Comparison of ENCODE assay signal across 18 mouse cellular contexts in the genomic region with DNA sequence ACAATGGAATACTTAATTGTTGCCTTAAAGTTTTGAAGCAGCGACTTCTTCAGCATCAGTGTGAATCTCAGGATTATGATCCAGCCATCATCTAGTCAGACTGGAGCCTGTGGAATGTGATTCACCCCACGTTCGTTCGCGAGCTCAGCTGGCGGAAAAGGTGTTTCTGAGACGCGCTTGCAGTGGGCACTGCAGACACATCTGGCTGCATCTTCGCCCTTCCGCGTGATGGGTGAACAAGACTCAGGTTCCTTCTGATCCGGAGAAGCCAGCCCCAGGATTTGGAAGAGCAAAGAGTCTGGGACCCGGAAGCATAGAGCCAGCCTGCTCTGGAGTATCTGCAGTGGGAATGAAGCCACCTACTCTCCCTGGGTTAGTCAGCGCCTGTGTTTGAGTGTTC.
A peak's percentile ranks its signal among the peaks of the same experiment; 100 is the strongest.
DNase-seq lines count a peak whose midpoint lies in the region; ATAC-seq and TF ChIP-seq lines count a peak whose summit lies in the region.
"Had no signal": no experiment of that assay in that cellular context is flagged by ENCODE, and none has a peak within 500 bp of the region (broad histone marks: within the 10 kb centered on the region; RNA-seq: fewer than 3 reads in every experiment).

No protein-coding gene starts in this region.

- no peak for TF ChIP-seq POLR2A in ES-Bruce4 (IDR thresholded peaks at IDR 0.05; ENCODE audit: insufficient read depth, low read length)

- no peak overlapping the region for H3K27ac ChIP-seq in heart, embryonic 12.5 days (ENCODE audit: poor library complexity, severe bottlenecking)
- H3K27ac ChIP-seq in ES-Bruce4 (ENCODE audit: insufficient read depth, low read length): no peak overlapping the region
- no peak overlapping the region for H3K27ac ChIP-seq in forebrain, embryonic 12.5 days
- H3K27ac ChIP-seq in midbrain, embryonic 14.5 days (replicated peaks; ENCODE audit: low read depth, low read length): peak overlapping the region; percentile 14; the same call in 1 of the 2 replicates
- no peak overlapping the region for H3K27ac ChIP-seq in kidney, embryonic 16.5 days (ENCODE audit: low read length)
- H3K27ac ChIP-seq: neural tube, embryonic 12.5 days had no signal

- no peaks in the 10 kb centered on the region for H3K36me3 ChIP-seq in heart, embryonic 12.5 days
- H3K36me3 ChIP-seq in ES-Bruce4 (ENCODE audit: control insufficient read depth, insufficient read depth, low read length, poor library complexity, severe bottlenecking): no peaks in the 10 kb centered on the region
- no peaks in the 10 kb centered on the region for H3K36me3 ChIP-seq in forebrain, embryonic 12.5 days (replicated peaks)
- no peaks in the 10 kb centered on the region for H3K36me3 ChIP-seq in midbrain, embryonic 14.5 days (ENCODE audit: control insufficient read depth, insufficient read depth, low read length)
- H3K36me3 ChIP-seq in kidney, embryonic 16.5 days (ENCODE audit: insufficient read depth, low read length): no peaks in the 10 kb centered on the region
- H3K36me3 ChIP-seq: neural tube, embryonic 12.5 days had no signal

- TF ChIP-seq EP300 in ES-Bruce4 (IDR thresholded peaks at IDR 0.05; ENCODE audit: insufficient read depth, low read depth, low read length): no peak

- H3K4me2 ChIP-seq in heart, embryonic 12.5 days: peak overlapping the region; percentile 38
- peak overlapping the region; percentile 30 for H3K4me2 ChIP-seq in forebrain, embryonic 12.5 days
- peak overlapping the region; percentile 45 for H3K4me2 ChIP-seq in midbrain, embryonic 14.5 days (ENCODE audit: low read length)
- no peak overlapping the region for H3K4me2 ChIP-seq in kidney, embryonic 16.5 days (replicated peaks; ENCODE audit: low read depth, low read length)
- H3K4me2 ChIP-seq: liver, embryonic 11.5 days; neural tube, embryonic 12.5 days had no signal

- H3K4me3 ChIP-seq in heart, embryonic 12.5 days: no peak overlapping the region
- H3K4me3 ChIP-seq in ES-Bruce4 (ENCODE audit: low read depth, low read length): 0 out of 2 replicates have a peak overlapping the region, but pooled peaks have one; percentile 16
- H3K4me3 ChIP-seq in forebrain, embryonic 12.5 days (replicated peaks): no peak overlapping the region
- H3K4me3 ChIP-seq in midbrain, embryonic 14.5 days (replicated peaks; ENCODE audit: low read depth, low read length): peak overlapping the region; percentile 17; the same call in 1 of the 2 replicates
- no peak overlapping the region for H3K4me3 ChIP-seq in kidney, embryonic 16.5 days (ENCODE audit: low read length)
- H3K4me3 ChIP-seq: megakaryocyte, embryonic 14.5 days; neural tube, embryonic 12.5 days had no signal

- H3K27me3 ChIP-seq in heart, embryonic 12.5 days (replicated peaks): no peaks in the 10 kb centered on the region
- no peaks in the 10 kb centered on the region for H3K27me3 ChIP-seq in ES-Bruce4 (ENCODE audit: control insufficient read depth, insufficient read depth, low read length, poor library complexity, severe bottlenecking)
- peaks cover 66% of the 10 kb centered on the region for H3K27me3 ChIP-seq in forebrain, embryonic 12.5 days
- no peaks in the 10 kb centered on the region for H3K27me3 ChIP-seq in midbrain, embryonic 14.5 days (ENCODE audit: control insufficient read depth, insufficient read depth, low read length)
- no peaks in the 10 kb centered on the region for H3K27me3 ChIP-seq in kidney, embryonic 16.5 days (ENCODE audit: insufficient read depth, low read length)
- H3K27me3 ChIP-seq: megakaryocyte, embryonic 14.5 days; neural tube, embryonic 12.5 days had no signal

- H3K9ac ChIP-seq in heart, embryonic 12.5 days: no peak overlapping the region
- H3K9ac ChIP-seq in ES-Bruce4 (ENCODE audit: low read depth, poor library complexity, severe bottlenecking): no peak overlapping the region
- H3K9ac ChIP-seq in forebrain, embryonic 12.5 days: peak overlapping the region; percentile 29; the same call in 1 of the 2 replicates
- H3K9ac ChIP-seq in midbrain, embryonic 14.5 days (replicated peaks; ENCODE audit: low read length): peak overlapping the region; percentile 20; the same call in 1 of the 2 replicates
- no peak overlapping the region for H3K9ac ChIP-seq in kidney, embryonic 16.5 days (replicated peaks; ENCODE audit: low read length)
- H3K9ac ChIP-seq: neural tube, embryonic 12.5 days had no signal

- no peak for ATAC-seq in heart, embryonic 12.5 days (ENCODE audit: insufficient number of reproducible peaks, low FRiP score)
- no peak for ATAC-seq in forebrain, embryonic 12.5 days (ENCODE audit: low FRiP score)
- 0 out of 2 replicates have a peak, but pooled peaks have one; percentile 46 for ATAC-seq in midbrain, embryonic 14.5 days (ENCODE audit: low FRiP score, low TSS enrichment)
- ATAC-seq in kidney, embryonic 16.5 days (ENCODE audit: low FRiP score, low TSS enrichment): no peak

- no peaks in the 10 kb centered on the region for H3K4me1 ChIP-seq in heart, embryonic 12.5 days (replicated peaks)
- H3K4me1 ChIP-seq in ES-Bruce4 (ENCODE audit: control insufficient read depth, insufficient read depth, low read length): no peaks in the 10 kb centered on the region
- H3K4me1 ChIP-seq in forebrain, embryonic 12.5 days: peaks cover 27% of the 10 kb centered on the region
- peaks cover 20% of the 10 kb centered on the region for H3K4me1 ChIP-seq in midbrain, embryonic 14.5 days (ENCODE audit: control insufficient read depth, insufficient read depth, low read length)
- H3K4me1 ChIP-seq in kidney, embryonic 16.5 days (ENCODE audit: insufficient read depth, low read length): no peaks in the 10 kb centered on the region
- H3K4me1 ChIP-seq: megakaryocyte, embryonic 14.5 days; neural tube, embryonic 12.5 days had no signal

- no peak for DNase-seq in heart, adult 11 months
- DNase-seq in midbrain, embryonic 14.5 days: peak; percentile 66
- DNase-seq in cerebellum, postnatal 4 days (ENCODE audit: low spot score in 2 of 2): no peak
- DNase-seq in spleen, postnatal 10 days (ENCODE audit: low spot score in 2 of 2): no peak
- DNase-seq: adrenal gland, postnatal 10 days; B cell, adult 2 months; cerebellum, postnatal 10 days; gastrocnemius, postnatal 36 days; kidney, adult 9 months; layer of hippocampus, adult 9-11 months; right cerebral cortex, adult 18-20 months had no signal

- no peaks in the 10 kb centered on the region for H3K9me3 ChIP-seq in heart, embryonic 12.5 days (replicated peaks)
- H3K9me3 ChIP-seq in ES-Bruce4 (replicated peaks; ENCODE audit: control insufficient read depth, insufficient read depth, low read length, poor library complexity, severe bottlenecking): no peaks in the 10 kb centered on the region
- 0 out of 2 replicates have a peak, but pooled peaks cover 4% of the 10 kb centered on the region for H3K9me3 ChIP-seq in forebrain, embryonic 12.5 days
- no peaks in the 10 kb centered on the region for H3K9me3 ChIP-seq in midbrain, embryonic 14.5 days (ENCODE audit: control insufficient read depth, low read length)
- H3K9me3 ChIP-seq in kidney, embryonic 16.5 days (ENCODE audit: low read length): no peaks in the 10 kb centered on the region
- H3K9me3 ChIP-seq: neural tube, embryonic 12.5 days had no signal

- 54% methylated on average over 14 of the region's 14 CpGs for WGBS in heart, embryonic 12.5 days
- WGBS in forebrain, embryonic 12.5 days: 28% methylated on average over 14 of the region's 14 CpGs
- 15% methylated on average over 14 of the region's 14 CpGs for WGBS in midbrain, embryonic 14.5 days
- WGBS in kidney, embryonic 16.5 days: 40% methylated on average over 14 of the region's 14 CpGs

- no peak for TF ChIP-seq CTCF in ES-Bruce4 (IDR thresholded peaks at IDR 0.05; ENCODE audit: low read depth, low read length)

Comparison
In these comparisons a context has a peak if more than half of its experiments do, and no peak if none do; other contexts are left out.
1. H3K4me3 ChIP-seq: peak in ES-Bruce4 (single experiment) and midbrain, embryonic 14.5 days (single experiment); none in heart, embryonic 12.5 days (single experiment), forebrain, embryonic 12.5 days (single experiment) and kidney, embryonic 16.5 days (single experiment).
2. H3K9ac ChIP-seq: peak in forebrain, embryonic 12.5 days (single experiment) and midbrain, embryonic 14.5 days (single experiment); none in heart, embryonic 12.5 days (single experiment), ES-Bruce4 (single experiment) and kidney, embryonic 16.5 days (single experiment).